Mouse (Mus musculus) CH12.LX (cell line): Measurements from ENCODE around the gene Glrb. TPM values are rescaled to one million over a fixed set of nuclear protein-coding genes. Genes with fewer than 3 reads are reported as not detected.

Source experiments
- DNase-seq: peaks from one replicate; pipeline ENCODE4 v3.0.0-alpha.2; 2013; ENCODE audit errors: extremely low read depth
- H3K27ac ChIP-seq: 2 replicates; pipeline ENCODE4 v1.5.1; 2012; ENCODE audit warnings: low read depth, mild to moderate bottlenecking, control low read depth, moderate library complexity; ENCODE audit not compliant: insufficient read depth
- H3K27me3 ChIP-seq: replicated peaks from 2 replicates; pipeline ENCODE3; 2012; ENCODE audit warnings: inconsistent platforms
- H3K36me3 ChIP-seq, 2 experiments: replicated peaks in 1 of 2; 2 replicates each; pipeline versions ENCODE3 to v1.6.1; 2012; ENCODE audit warnings: inconsistent platforms in 1 of 2, low read length in 1 of 2, mild to moderate bottlenecking in 1 of 2, mixed read lengths in 1 of 2, moderate library complexity in 1 of 2; ENCODE audit not compliant: control insufficient read depth in 1 of 2, insufficient read depth in 1 of 2
- H3K4me1 ChIP-seq, 2 experiments: 2 replicates each; pipeline ENCODE4 v1.6.1; 2012; ENCODE audit warnings: inconsistent platforms in 1 of 2, moderate library complexity in 1 of 2; ENCODE audit not compliant: insufficient read depth in 2 of 2, control insufficient read depth in 1 of 2
- H3K4me2 ChIP-seq: 2 replicates; pipeline ENCODE4 v1.6.1; 2012; ENCODE audit warnings: low read depth, mild to moderate bottlenecking, control low read depth; ENCODE audit not compliant: poor library complexity, insufficient read depth, severe bottlenecking
- H3K4me3 ChIP-seq, 3 experiments: fragments of 150-350 bp in 1 of 3; sonication (generic) in 1 of 3; replicated peaks in 1 of 3; 2 replicates each; pipeline versions ENCODE3 to v1.5.1; 2011 to 2012; ENCODE audit warnings: low read depth in 2 of 3, low read length in 2 of 3, mild to moderate bottlenecking in 2 of 3, moderate library complexity in 2 of 3, control low read depth in 1 of 3, improper control_type of control experiment in 1 of 3, inconsistent platforms in 1 of 3, mixed read lengths in 1 of 3; ENCODE audit not compliant: poor library complexity in 1 of 3
- H3K79me2 ChIP-seq: replicated peaks from 2 replicates; pipeline ENCODE4 v1.6.1; 2012; ENCODE audit warnings: mild to moderate bottlenecking, moderate library complexity; ENCODE audit not compliant: control insufficient read depth, poor library complexity, insufficient read depth, severe bottlenecking; ENCODE audit errors: extremely low read depth
- H3K9ac ChIP-seq: 2 replicates; pipeline ENCODE4 v1.6.1; 2012; ENCODE audit warnings: low read depth, mild to moderate bottlenecking, control low read depth, moderate library complexity; ENCODE audit not compliant: insufficient read depth
- H3K9me3 ChIP-seq: replicated peaks from 2 replicates; pipeline ENCODE3; 2012; ENCODE audit warnings: low read length, inconsistent platforms, mixed read lengths
- CHD1 ChIP-seq: IDR thresholded peaks from 2 replicates; pipeline ENCODE4 v1.6.1; 2012; ENCODE audit warnings: low read depth, low read length, improper control_type of control experiment, inconsistent platforms
- CHD2 ChIP-seq: IDR thresholded peaks from 2 replicates; pipeline ENCODE4 v1.6.1; 2011; ENCODE audit warnings: low read length, improper control_type of control experiment
- E2F4 ChIP-seq: IDR thresholded peaks from 2 replicates; pipeline ENCODE4 v1.6.1; 2011; ENCODE audit warnings: low read depth, low read length, improper control_type of control experiment; ENCODE audit not compliant: insufficient replicate concordance
- EP300 ChIP-seq: IDR thresholded peaks from 2 replicates; pipeline ENCODE4 v1.6.1; 2011; ENCODE audit warnings: low read length, improper control_type of control experiment
- ETS1 ChIP-seq: conservative IDR thresholded peaks from 2 replicates; pipeline ENCODE4 v1.6.1; 2012; ENCODE audit warnings: low read depth, mild to moderate bottlenecking, inconsistent platforms, low read length, improper control_type of control experiment, moderate library complexity
- IRF4 ChIP-seq: IDR thresholded peaks from 2 replicates; pipeline ENCODE4 v1.6.1; 2014; ENCODE audit warnings: low read depth, mild to moderate bottlenecking, inconsistent platforms, low read length, improper control_type of control experiment
- JUND ChIP-seq: conservative IDR thresholded peaks from 2 replicates; pipeline ENCODE4 v1.6.1; 2011; ENCODE audit warnings: low read depth, low read length, improper control_type of control experiment
- MAFK ChIP-seq: IDR thresholded peaks from 2 replicates; pipeline ENCODE4 v1.6.1; 2011; ENCODE audit warnings: low read length, improper control_type of control experiment; ENCODE audit not compliant: insufficient replicate concordance
- MYC ChIP-seq: IDR thresholded peaks from 2 replicates; pipeline ENCODE4 v1.6.1; 2011; ENCODE audit warnings: low read depth, mild to moderate bottlenecking, improper control_type of control experiment, low read length
- NRF1 ChIP-seq: IDR thresholded peaks from 2 replicates; pipeline ENCODE4 v1.6.1; 2014; ENCODE audit warnings: low read depth, mild to moderate bottlenecking, inconsistent platforms, low read length, improper control_type of control experiment, moderate library complexity
- POLR2A ChIP-seq: IDR thresholded peaks from 2 replicates; pipeline ENCODE4 v1.6.1; 2011; ENCODE audit warnings: low read depth, mild to moderate bottlenecking, improper control_type of control experiment, low read length
- RCOR1 ChIP-seq: conservative IDR thresholded peaks from 2 replicates; pipeline ENCODE4 v1.6.1; 2012; ENCODE audit warnings: low read depth, mild to moderate bottlenecking, inconsistent platforms, low read length, improper control_type of control experiment
- SMC3 ChIP-seq: IDR thresholded peaks from 2 replicates; pipeline ENCODE4 v1.6.1; 2011; ENCODE audit warnings: low read depth, low read length, improper control_type of control experiment
- TCF12 ChIP-seq: IDR thresholded peaks from 2 replicates; pipeline ENCODE4 v1.6.1; 2014; ENCODE audit warnings: low read depth, mild to moderate bottlenecking, inconsistent platforms, low read length, improper control_type of control experiment
- UBTF ChIP-seq: IDR thresholded peaks from 2 replicates; pipeline ENCODE4 v1.6.1; 2012; ENCODE audit warnings: low read depth, mild to moderate bottlenecking, inconsistent platforms, low read length, improper control_type of control experiment, moderate library complexity
- USF1 ChIP-seq: IDR thresholded peaks from 2 replicates; pipeline ENCODE4 v1.6.1; 2014; ENCODE audit warnings: low read depth, mild to moderate bottlenecking, inconsistent platforms, low read length, improper control_type of control experiment
- USF2 ChIP-seq: conservative IDR thresholded peaks from 2 replicates; pipeline ENCODE4 v1.6.1; 2011; ENCODE audit warnings: low read depth, low read length, improper control_type of control experiment
- ZC3H11A ChIP-seq: IDR thresholded peaks from 2 replicates; pipeline ENCODE4 v1.6.1; 2012; ENCODE audit warnings: low read depth, mild to moderate bottlenecking, inconsistent platforms, low read length, improper control_type of control experiment
- ZKSCAN1 ChIP-seq: IDR thresholded peaks from 2 replicates; pipeline ENCODE4 v1.6.1; 2012; ENCODE audit warnings: low read depth, inconsistent platforms, low read length, improper control_type of control experiment, borderline replicate concordance
- dilution Hi-C: fragments of 300-500 bp; cut with MboI; formaldehyde crosslinking; loops from 2 replicates; pipeline ENCODE4 v1.14.3; 2020; ENCODE audit warnings: low sequenced_read_pairs; ENCODE audit not compliant: extremely low pct_unique_long_range_greater_than_20kb, extremely low pct_ligation_motif_present
- in situ Hi-C: fragments of 300-500 bp; cut with MboI; formaldehyde crosslinking; loops from 3 replicates; pipeline ENCODE4 v1.14.3; 2019; ENCODE audit warnings: low sequenced_read_pairs, low pct_ligation_motif_present, low pct_unique_long_range_greater_than_20kb, mixed read lengths
- polyA plus RNA-seq: library from polyadenylated mRNA; unstranded; fragments of >175 nt; gene quantifications from 2 replicates; pipeline ENCODE4 v1.2.1, GENCODE M21; 2012; ENCODE audit warnings: low read depth; ENCODE audit not compliant: insufficient read length
- total RNA-seq, 2 experiments: library from RNA; depleted of rRNA; stranded (reverse); fragments of 300-350 nt in 1 of 2; fragments of >200 nt in 1 of 2; gene quantifications; 2 replicates each; pipeline ENCODE4 v1.2.3; 2012 to 2014

Gene Glrb
- total and polyA plus RNA-seq, 3 experiments = not detected

DNA sequence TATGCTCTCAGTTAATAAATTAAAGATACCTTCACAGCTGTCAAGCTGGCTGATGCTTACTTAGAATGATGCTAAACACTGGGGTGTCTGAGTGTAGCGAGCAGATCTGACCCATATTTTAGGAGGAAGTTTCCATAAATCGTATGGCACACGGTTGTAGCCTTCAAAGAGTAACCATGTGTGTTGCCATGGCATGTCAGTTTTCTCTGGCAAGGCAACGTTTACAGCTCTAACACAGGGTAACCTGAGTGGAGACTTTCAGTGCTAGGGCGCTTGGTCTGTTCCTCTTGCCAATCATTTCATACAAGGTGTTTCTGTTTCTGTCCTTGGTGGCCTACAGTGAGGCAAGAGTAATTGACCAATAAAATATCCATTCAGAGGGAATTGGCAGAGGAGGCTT, 73.6 kb downstream of the Glrb start:
- dilution Hi-C loops = no loop called here
- TF ChIP-seq TCF12 (no peak), USF1 (no peak), CHD2 (no peak), CHD1 (no peak), UBTF (no peak), IRF4 (no peak), E2F4 (no peak), RCOR1 (no peak), EP300 (no peak), MYC (no peak)
- H3K27me3 ChIP-seq = no peaks in the 10 kb centered on the region
- no peaks in the 10 kb centered on the region for H3K36me3 ChIP-seq
- no peak for DNase-seq
- no peak overlapping the region for H3K9ac ChIP-seq
- H3K4me3 ChIP-seq = no peak overlapping the region
- no peaks in the 10 kb centered on the region for H3K4me1 ChIP-seq
- H3K9me3 ChIP-seq = no peaks in the 10 kb centered on the region
- H3K4me2 ChIP-seq = no peak overlapping the region
- H3K79me2 ChIP-seq = no peaks in the 10 kb centered on the region
- in situ Hi-C loops = no loop called here
- H3K27ac ChIP-seq = no peak overlapping the region

GRCm38 (mm10) chr3:80837583-80837982, 75.9 kb downstream of the Glrb start:
- Histone ChIP-seq H3K27ac (no peak overlapping the region), H3K36me3 (no peaks in the 10 kb centered on the region), H3K9me3 (no peaks in the 10 kb centered on the region), H3K4me3 (no peak overlapping the region), H3K4me2 (no peak overlapping the region), H3K27me3 (no peaks in the 10 kb centered on the region)
- dilution Hi-C loops = no loop called here
- no peak for TF ChIP-seq ZC3H11A
- TF ChIP-seq TCF12 = no peak
- no peak for TF ChIP-seq MYC
- TF ChIP-seq SMC3 = no peak
- no peak for TF ChIP-seq ZKSCAN1
- TF ChIP-seq CHD1 = no peak
- no peak for TF ChIP-seq MAFK
- no peak for TF ChIP-seq POLR2A
- TF ChIP-seq ETS1 = no peak
- no peak for TF ChIP-seq JUND
- TF ChIP-seq NRF1 = no peak
- TF ChIP-seq USF2 = no peak
- no peak for TF ChIP-seq IRF4
- TF ChIP-seq, all 38 proteins: peak for 0
- no peak for DNase-seq
- no peaks in the 10 kb centered on the region for H3K4me1 ChIP-seq
- in situ Hi-C loops = no loop called here
- H3K79me2 ChIP-seq = no peaks in the 10 kb centered on the region
- H3K9ac ChIP-seq = no peak overlapping the region
